ENCODE assay signal across 10 mouse cellular contexts in genomic region chr15:78547415-78548335, GRCm38 (mm10). TPM values are rescaled to one million over a fixed set of nuclear protein-coding genes. Genes with fewer than 3 reads are reported as not detected.
DNase-seq lines count a peak whose midpoint lies in the region; ATAC-seq and TF ChIP-seq lines count a peak whose summit lies in the region.
"Had no signal": no experiment of that assay in that cellular context is flagged by ENCODE, and none has a peak within 500 bp of the region (broad histone marks: within the 10 kb centered on the region; RNA-seq: fewer than 3 reads in every experiment).

No protein-coding gene starts in this region.

- H3K9ac ChIP-seq in forebrain, postnatal 0 days: no peak overlapping the region
- no peak overlapping the region for H3K9ac ChIP-seq in forebrain, embryonic 12.5 days
- H3K9ac ChIP-seq: neural tube, embryonic 13.5 days had no signal

- H3K27ac ChIP-seq in forebrain, postnatal 0 days (ENCODE audit: low read depth, low read length): no peak overlapping the region
- no peak overlapping the region for H3K27ac ChIP-seq in forebrain, embryonic 12.5 days
- H3K27ac ChIP-seq: neural tube, embryonic 13.5 days had no signal

- H3K36me3 ChIP-seq in forebrain, postnatal 0 days (ENCODE audit: insufficient read depth): no peaks in the 10 kb centered on the region
- no peaks in the 10 kb centered on the region for H3K36me3 ChIP-seq in forebrain, embryonic 12.5 days (replicated peaks)
- H3K36me3 ChIP-seq: neural tube, embryonic 13.5 days had no signal

- H3K27me3 ChIP-seq in forebrain, postnatal 0 days (ENCODE audit: insufficient read depth, low read length): no peaks in the 10 kb centered on the region
- peaks cover 12% of the 10 kb centered on the region; the same call in 1 of the 2 replicates for H3K27me3 ChIP-seq in forebrain, embryonic 12.5 days
- H3K27me3 ChIP-seq: neural tube, embryonic 13.5 days had no signal

- peak; percentile 52 for TF ChIP-seq CTCF in forebrain, postnatal 0 days (IDR thresholded peaks at IDR 0.05; ENCODE audit: low read depth)

- DNase-seq in forebrain, postnatal 0 days: no peak
- DNase-seq in 3T3-L1 (ENCODE audit: low read depth, low spot score): peak; percentile 68
- DNase-seq in heart, postnatal 14 days: peak; percentile 39 to 49
- peak; percentile 85 for DNase-seq in lung, postnatal 36 days
- DNase-seq in urinary bladder, postnatal 14 days (ENCODE audit: low spot score): no peak
- no peak for DNase-seq in left cerebral cortex, postnatal 4 days

- H3K4me1 ChIP-seq in forebrain, postnatal 0 days (ENCODE audit: insufficient read depth): peaks cover 15% of the 10 kb centered on the region
- H3K4me1 ChIP-seq in forebrain, embryonic 12.5 days: peaks cover 24% of the 10 kb centered on the region

- H3K4me2 ChIP-seq in forebrain, postnatal 0 days (ENCODE audit: low read depth): no peak overlapping the region
- no peak overlapping the region for H3K4me2 ChIP-seq in forebrain, embryonic 12.5 days
- H3K4me2 ChIP-seq: neural tube, embryonic 13.5 days had no signal

- ATAC-seq in forebrain, postnatal 0 days: no peak
- ATAC-seq in forebrain, embryonic 12.5 days (ENCODE audit: low FRiP score): no peak
- ATAC-seq in activated CD4-positive, CD25-positive, alpha-beta regulatory T cell, adult 4 months: peak; percentile 81

- intact Hi-C loops in heart, postnatal 14 days (cut with DNase I): no loop called here
- intact Hi-C loops in left cerebral cortex, postnatal 4 days (cut with DNase I): no loop called here

- 46% methylated on average over 5 of the region's 5 CpGs for WGBS in forebrain, postnatal 0 days
- WGBS in forebrain, embryonic 12.5 days: 52% methylated on average over 5 of the region's 5 CpGs

- H3K9me3 ChIP-seq in forebrain, postnatal 0 days (ENCODE audit: low read length): no peaks in the 10 kb centered on the region
- 0 out of 2 replicates have a peak, but pooled peaks cover 11% of the 10 kb centered on the region for H3K9me3 ChIP-seq in forebrain, embryonic 12.5 days

- H3K4me3 ChIP-seq in forebrain, postnatal 0 days (ENCODE audit: low read depth, low read length): no peak overlapping the region
- no peak overlapping the region for H3K4me3 ChIP-seq in forebrain, embryonic 12.5 days (replicated peaks)
- H3K4me3 ChIP-seq: neural tube, embryonic 13.5 days had no signal

RNA-seq across cellular contexts. Expression of gene Sstr3, which starts 3.2 kb away (rescaled TPM):
- 2.8 and 3.3 TPM in 2 replicates for total RNA-seq in forebrain, postnatal 0 days (2014; rRNA removed)
- 0.71 and 0.73 TPM in 2 replicates for polyA plus RNA-seq in forebrain, postnatal 0 days (2015; fragmentation: Nextera tagmentation; extraction: Ambion mirVana)
- 0.32 and 0.35 TPM in 2 replicates for polyA plus RNA-seq in forebrain, embryonic 12.5 days (2016; fragmentation: Nextera tagmentation; extraction: Ambion mirVana)
- not detected for polyA plus RNA-seq in activated CD4-positive, CD25-positive, alpha-beta regulatory T cell, adult 4 months (2017; shearing (Covaris generic))
- total RNA-seq in heart, postnatal 14 days (2021): not detected
- total RNA-seq in left cerebral cortex, postnatal 4 days (2021): 1 to 10 TPM; 5.5 to 6.5 TPM
- total RNA-seq: hematopoietic stem cell, adult 5-6 weeks had no signal

RNA-seq across cellular contexts. Expression of gene C1qtnf6, which starts 16.5 kb away (rescaled TPM):
- total RNA-seq in forebrain, postnatal 0 days (2014; rRNA removed): 2.0 and 4.0 TPM in 2 replicates
- polyA plus RNA-seq in forebrain, postnatal 0 days (2015; fragmentation: Nextera tagmentation; extraction: Ambion mirVana): 9.6 and 10.2 TPM in 2 replicates
- polyA plus RNA-seq in forebrain, embryonic 12.5 days (2016; fragmentation: Nextera tagmentation; extraction: Ambion mirVana): 6.2 and 7.6 TPM in 2 replicates
- polyA plus RNA-seq in activated CD4-positive, CD25-positive, alpha-beta regulatory T cell, adult 4 months (2017; shearing (Covaris generic)): 10 to 100 TPM; 15.5 to 15.9 TPM
- 10 to 100 TPM; 83.9 to 98.0 TPM for total RNA-seq in heart, postnatal 14 days (2021)
- 10 to 100 TPM; 12.2 to 13.4 TPM for total RNA-seq in left cerebral cortex, postnatal 4 days (2021)

RNA-seq across cellular contexts. Expression of gene Rac2, which starts 24.9 kb away (rescaled TPM):
- 1.1 and 1.4 TPM in 2 replicates for total RNA-seq in forebrain, postnatal 0 days (2014; rRNA removed)
- 5.9 and 6.5 TPM in 2 replicates for polyA plus RNA-seq in forebrain, postnatal 0 days (2015; fragmentation: Nextera tagmentation; extraction: Ambion mirVana)
- 2.6 and 4.6 TPM in 2 replicates for polyA plus RNA-seq in forebrain, embryonic 12.5 days (2016; fragmentation: Nextera tagmentation; extraction: Ambion mirVana)
- 1,000 to 10,000 TPM; 3,019 to 4,069 TPM for polyA plus RNA-seq in activated CD4-positive, CD25-positive, alpha-beta regulatory T cell, adult 4 months (2017; shearing (Covaris generic))
- total RNA-seq in heart, postnatal 14 days (2021): 10 to 100 TPM in 1 of 2 experiments, 1 to 10 TPM in 1; 3.9 to 18.7 TPM
- total RNA-seq in left cerebral cortex, postnatal 4 days (2021): 1 to 10 TPM; 1.4 to 4.2 TPM

RNA-seq across cellular contexts. Expression of gene Cyth4, which starts 49.2 kb away (rescaled TPM):
- total RNA-seq in forebrain, postnatal 0 days (2014; rRNA removed): 5.5 and 9.8 TPM in 2 replicates
- 3.9 and 5.5 TPM in 2 replicates for polyA plus RNA-seq in forebrain, postnatal 0 days (2015; fragmentation: Nextera tagmentation; extraction: Ambion mirVana)
- 3.5 and 4.5 TPM in 2 replicates for polyA plus RNA-seq in forebrain, embryonic 12.5 days (2016; fragmentation: Nextera tagmentation; extraction: Ambion mirVana)
- 100 to 1,000 TPM; 197 to 261 TPM for polyA plus RNA-seq in activated CD4-positive, CD25-positive, alpha-beta regulatory T cell, adult 4 months (2017; shearing (Covaris generic))
- 1 to 10 TPM; 5.7 to 8.8 TPM for total RNA-seq in heart, postnatal 14 days (2021)
- 1 to 10 TPM; 3.9 to 6.0 TPM for total RNA-seq in left cerebral cortex, postnatal 4 days (2021)

RNA-seq across cellular contexts. Expression of gene Il2rb, which starts 52.6 kb away (rescaled TPM):
- 0.14 TPM in 1 of 2 replicates, not detected in the other for total RNA-seq in forebrain, postnatal 0 days (2014; rRNA removed)
- 0.03 and 0.22 TPM in 2 replicates for polyA plus RNA-seq in forebrain, postnatal 0 days (2015; fragmentation: Nextera tagmentation; extraction: Ambion mirVana)
- not detected in 2 replicates for polyA plus RNA-seq in forebrain, embryonic 12.5 days (2016; fragmentation: Nextera tagmentation; extraction: Ambion mirVana)
- polyA plus RNA-seq in activated CD4-positive, CD25-positive, alpha-beta regulatory T cell, adult 4 months (2017; shearing (Covaris generic)): 100 to 1,000 TPM; 489 to 584 TPM
- total RNA-seq in heart, postnatal 14 days (2021): under 1 TPM; 0.07 to 0.20 TPM
- under 1 TPM in 1 of 2 experiments, not detected in 1; 0.08 TPM for total RNA-seq in left cerebral cortex, postnatal 4 days (2021)

Comparison
In these comparisons a context has a peak if more than half of its experiments do, and no peak if none do; other contexts are left out.
1. DNase-seq: peak in 3T3-L1 (single experiment), heart, postnatal 14 days (2 of 2) and lung, postnatal 36 days (single experiment); none in forebrain, postnatal 0 days (single experiment), urinary bladder, postnatal 14 days (single experiment) and left cerebral cortex, postnatal 4 days (single experiment).
2. RNA of gene C1qtnf6, which starts 16.5 kb away (total RNA-seq): 83.9 to 98.0 TPM in heart, postnatal 14 days; 12.2 to 13.4 TPM in left cerebral cortex, postnatal 4 days and 2.0 to 4.0 TPM in forebrain, postnatal 0 days; every median in the first group is over 4 times any median in the second.